Mouse (Mus musculus): Measurements from ENCODE around the gene Dhfr. TPM values are rescaled to one million over a fixed set of nuclear protein-coding genes. Genes with fewer than 3 reads are reported as not detected.

Gene Dhfr
- polyA plus RNA-seq (2015; fragmentation: Nextera tagmentation; extraction: Ambion mirVana), result 10.2 and 12.1 TPM in 2 replicates

DNA sequence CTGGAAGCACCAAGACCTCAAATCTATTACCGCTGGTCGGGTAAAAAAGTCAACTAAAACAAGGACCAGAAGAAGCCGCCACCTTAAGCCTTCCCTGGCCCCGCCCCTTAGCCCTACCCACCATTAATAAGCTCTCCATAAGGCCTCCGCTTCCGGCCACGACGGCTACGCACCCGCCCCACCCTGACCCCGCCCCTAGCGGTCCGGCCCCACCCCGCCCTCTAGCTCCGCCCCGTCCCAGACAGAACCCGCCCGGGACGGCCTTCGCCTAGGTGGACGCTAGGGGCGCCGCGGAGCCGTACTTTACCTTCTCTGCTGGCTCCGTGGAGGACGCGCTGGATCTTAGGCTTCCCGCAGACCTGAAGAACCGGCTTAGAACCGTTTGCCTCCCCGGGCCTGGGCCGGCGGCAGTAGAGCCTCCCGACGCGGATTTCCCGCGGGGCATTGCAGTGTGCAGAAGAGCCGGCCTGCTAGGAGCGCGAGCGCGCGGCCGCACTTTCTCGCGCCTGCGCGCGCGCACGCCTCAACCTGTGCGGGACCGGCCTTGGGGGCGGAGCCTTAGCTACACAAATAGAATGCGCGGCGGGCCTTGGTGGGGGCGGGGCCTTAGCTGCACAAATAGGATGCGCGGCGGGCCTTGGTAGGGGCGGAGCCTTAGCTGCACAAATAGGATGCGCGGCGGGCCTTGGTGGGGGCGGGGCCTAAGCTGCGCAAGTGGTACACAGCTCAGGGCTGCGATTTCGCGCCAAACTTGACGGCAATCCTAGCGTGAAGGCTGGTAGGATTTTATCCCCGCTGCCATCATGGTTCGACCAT, at the start of gene Dhfr, which contains the start of gene Msh3:
TSS of gene Dhfr (plus strand) at position 271 of the 816 bp plus-strand sequence.
TSS of gene Msh3 (minus strand) at position 548 of the 816 bp plus-strand sequence.

GRCm38 (mm10) chr13:92305680-92306079, 48.8 kb upstream of the Dhfr start, which contains the start of gene Gm20379:
Gene Gm20379, plus strand, starts transcription at chr13:92305980.

GRCm38 (mm10) chr13:92425758-92426264, 71.3 kb downstream of the Dhfr start, which contains the start of gene Ankrd34b:
Gene Ankrd34b, plus strand, starts transcription at chr13:92425896.

Other genes with a start within 250 kb of the Dhfr start
- gene Rasgrf2, start 223.1 kb upstream of the Dhfr start, polyA plus RNA-seq (2015; fragmentation: Nextera tagmentation; extraction: Ambion mirVana), result 1.4 and 2.6 TPM in 2 replicates
- gene Gm20379, start 48.7 kb upstream of the Dhfr start, polyA plus RNA-seq (2015; fragmentation: Nextera tagmentation; extraction: Ambion mirVana), result 0.47 and 0.95 TPM in 2 replicates
- gene Msh3, start 277 bp downstream of the Dhfr start, polyA plus RNA-seq (2015; fragmentation: Nextera tagmentation; extraction: Ambion mirVana), result 11.1 and 20.8 TPM in 2 replicates
- 0.23 and 0.25 TPM in 2 replicates for gene Ankrd34b, start 71.2 kb downstream of the Dhfr start, polyA plus RNA-seq (2015; fragmentation: Nextera tagmentation; extraction: Ambion mirVana)
- 0.38 and 0.41 TPM in 2 replicates for gene Fam151b, start 129.3 kb downstream of the Dhfr start, polyA plus RNA-seq (2015; fragmentation: Nextera tagmentation; extraction: Ambion mirVana)
- 4.2 and 5.6 TPM in 2 replicates for gene Zfyve16, start 176.1 kb downstream of the Dhfr start, polyA plus RNA-seq (2015; fragmentation: Nextera tagmentation; extraction: Ambion mirVana)
- gene Spz1, start 221.4 kb downstream of the Dhfr start, polyA plus RNA-seq (2015; fragmentation: Nextera tagmentation; extraction: Ambion mirVana), result not detected in 2 replicates

Measured in adrenal gland, postnatal 0 days (tissue).